Mouse (Mus musculus) mesoderm, embryonic 11.5 days (tissue): ENCODE measurements at regions not wholly inside any gene's neighbourhood (a gene's known extent, or its start where the extent isn't known, plus 50 kb on each side); places are given as distances from the start of the nearest gene placed in this dataset.
"Not testable (repeated sequence)": the region's sequence is repeated elsewhere in the genome, so short reads cannot be mapped to it uniquely, and the experiment has no call there.

Experiments
- DNase-seq: peaks from one replicate; pipeline ENCODE4 v3.0.0-alpha.2; 2012; ENCODE audit warnings: low read depth, low spot score

DNA sequence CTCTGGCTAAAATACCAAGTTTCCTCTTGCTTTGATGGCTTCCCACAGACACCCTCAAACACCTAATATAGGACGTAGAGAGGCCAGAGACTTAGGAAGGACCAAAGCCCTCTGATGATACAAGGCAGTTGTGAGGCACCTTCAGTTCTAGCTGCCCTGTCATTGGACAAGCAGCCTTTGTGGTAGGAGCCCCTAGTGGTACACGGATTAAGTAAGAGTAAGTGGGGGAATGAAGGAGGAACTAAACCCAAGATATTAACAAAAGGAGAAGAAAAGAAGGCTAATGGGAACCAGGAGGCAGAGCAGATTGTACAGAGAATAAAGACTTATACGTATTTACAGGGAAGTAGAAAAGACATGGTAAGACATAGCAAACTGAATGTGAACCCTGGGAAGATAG lies 352.3 kb upstream of the Tmco5 start:
- not testable (repeated sequence) for DNase-seq

DNA sequence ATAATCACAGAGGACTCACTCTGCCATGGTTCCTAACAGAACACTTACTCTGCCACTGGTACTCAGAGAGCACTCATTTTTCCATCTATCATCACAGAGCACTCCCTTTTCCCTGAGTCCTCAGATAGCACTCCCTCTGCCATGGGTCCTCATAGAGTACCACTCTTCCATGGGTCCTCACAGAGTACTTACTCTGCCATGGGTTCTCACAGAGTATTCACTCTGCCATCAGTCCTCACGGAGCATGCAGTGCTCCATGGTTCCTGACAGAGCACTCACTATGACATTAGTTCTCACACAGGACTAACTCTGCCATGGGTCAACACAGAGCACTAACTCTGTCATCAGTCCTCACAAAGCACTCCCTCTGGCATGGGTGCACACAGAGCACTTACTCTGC lies 342.0 kb upstream of the Tmco5 start:
- no peak for DNase-seq

- DNase-seq = no peak
These were observed 319.1 kb upstream of the Tmco5 start for GRCm38 (mm10) chr2:116559350-116559749.

- no peak for DNase-seq
These were observed 294.5 kb upstream of the Tmco5 start for GRCm38 (mm10) chr2:116583989-116584388.

DNA sequence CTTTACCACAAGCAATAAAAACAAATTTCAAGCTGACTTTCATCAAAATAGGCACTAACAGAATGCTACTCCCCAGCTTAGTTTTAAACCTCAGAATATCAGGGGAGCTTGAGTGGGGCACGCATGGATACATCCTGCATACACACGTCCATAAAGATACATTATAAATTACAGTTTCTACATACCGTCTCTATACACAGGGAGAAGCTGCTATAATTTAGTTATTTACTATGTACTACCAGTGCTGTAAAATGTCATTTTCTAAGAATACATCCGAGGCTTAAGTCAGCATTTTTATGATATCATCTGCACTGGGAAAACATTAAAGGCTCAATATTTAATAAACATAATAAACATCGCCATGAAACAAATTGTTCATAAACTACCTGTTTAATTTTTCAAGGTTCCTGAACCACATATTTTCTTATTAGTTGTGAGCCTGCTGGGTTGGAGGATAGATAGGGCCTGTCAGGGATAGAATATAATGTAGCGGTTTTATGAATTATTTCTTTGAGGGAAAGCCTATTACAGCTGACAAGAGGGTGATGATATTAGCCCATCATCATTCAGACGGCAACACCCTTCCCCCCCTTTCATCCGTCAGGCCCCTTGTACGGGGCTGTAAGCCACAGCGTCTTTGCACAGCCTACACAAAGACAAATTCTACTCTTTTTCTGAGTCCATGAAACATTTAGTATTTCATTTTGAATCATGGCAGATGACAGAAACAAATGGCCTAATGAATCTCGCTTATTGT lies 292.1 kb upstream of the Tmco5 start:
- DNase-seq = no peak

GRCm38 (mm10) chr2:116605869-116606268 lies 272.6 kb upstream of the Tmco5 start:
- DNase-seq = no peak

DNA sequence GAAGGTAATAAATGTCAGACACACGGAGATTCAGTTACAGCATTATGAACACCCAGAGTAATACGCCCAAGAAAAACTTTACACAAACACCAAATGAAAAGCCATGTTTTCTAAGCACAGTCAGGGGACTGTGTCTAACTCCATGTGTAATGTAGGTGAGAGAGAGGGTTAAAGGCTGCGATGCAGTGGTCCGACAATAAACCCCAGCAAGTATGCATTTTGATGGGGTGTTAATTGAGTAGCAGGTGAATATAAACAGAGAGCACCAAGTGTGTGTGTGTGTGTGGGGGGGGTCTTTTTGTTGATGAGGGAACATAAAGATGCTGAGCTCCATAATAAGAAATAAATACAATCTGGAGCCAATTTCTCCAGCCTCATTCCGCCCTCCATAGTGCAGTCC lies 238.6 kb upstream of the Tmco5 start:
- DNase-seq = no peak

- no peak for DNase-seq
These were observed 226.4 kb upstream of the Tmco5 start for GRCm38 (mm10) chr2:116652106-116652505.

DNA sequence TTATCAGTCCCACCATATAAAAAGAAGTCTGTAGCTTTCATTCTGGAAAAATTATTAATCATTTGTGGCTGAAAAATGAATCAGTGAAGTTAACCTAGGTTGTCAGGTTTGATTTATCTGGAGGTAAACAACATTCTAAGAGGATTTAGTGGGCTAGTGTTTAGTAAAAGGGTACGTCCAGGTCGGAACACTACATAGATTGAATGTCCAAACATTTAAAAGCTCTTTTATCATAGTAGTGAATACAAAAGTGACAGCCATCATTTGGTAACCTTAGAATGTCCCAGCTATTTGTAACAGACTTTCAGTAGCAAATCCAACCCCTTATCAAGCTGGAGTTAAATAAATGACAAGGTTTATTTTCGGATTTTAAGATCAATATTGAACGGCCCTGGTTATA lies 192.7 kb upstream of the Tmco5 start:
- no peak for DNase-seq

GRCm38 (mm10) chr2:116697542-116697941 lies 180.9 kb upstream of the Tmco5 start:
- DNase-seq = no peak

GRCm38 (mm10) chr2:116704705-116705104 lies 173.8 kb upstream of the Tmco5 start:
- DNase-seq = no peak

DNA sequence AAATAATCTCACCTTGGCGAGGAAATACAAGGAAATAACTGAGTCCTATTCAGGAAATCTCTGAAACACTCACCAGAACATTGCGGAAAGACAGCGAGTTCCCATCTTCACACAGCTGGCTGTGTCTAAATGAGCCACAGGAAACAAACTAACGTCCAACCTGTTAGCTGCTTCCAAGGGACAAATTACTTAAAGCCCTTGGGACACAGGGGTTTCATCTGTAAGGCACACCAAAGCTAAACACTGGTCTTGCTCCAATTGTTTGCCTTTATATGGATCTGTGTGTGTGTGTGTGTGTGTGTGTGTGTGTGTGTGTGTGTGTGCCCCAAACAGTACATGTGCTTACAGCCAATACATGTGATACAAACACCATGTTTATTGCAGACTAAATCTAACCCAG lies 168.9 kb upstream of the Tmco5 start:
- no peak for DNase-seq

DNA sequence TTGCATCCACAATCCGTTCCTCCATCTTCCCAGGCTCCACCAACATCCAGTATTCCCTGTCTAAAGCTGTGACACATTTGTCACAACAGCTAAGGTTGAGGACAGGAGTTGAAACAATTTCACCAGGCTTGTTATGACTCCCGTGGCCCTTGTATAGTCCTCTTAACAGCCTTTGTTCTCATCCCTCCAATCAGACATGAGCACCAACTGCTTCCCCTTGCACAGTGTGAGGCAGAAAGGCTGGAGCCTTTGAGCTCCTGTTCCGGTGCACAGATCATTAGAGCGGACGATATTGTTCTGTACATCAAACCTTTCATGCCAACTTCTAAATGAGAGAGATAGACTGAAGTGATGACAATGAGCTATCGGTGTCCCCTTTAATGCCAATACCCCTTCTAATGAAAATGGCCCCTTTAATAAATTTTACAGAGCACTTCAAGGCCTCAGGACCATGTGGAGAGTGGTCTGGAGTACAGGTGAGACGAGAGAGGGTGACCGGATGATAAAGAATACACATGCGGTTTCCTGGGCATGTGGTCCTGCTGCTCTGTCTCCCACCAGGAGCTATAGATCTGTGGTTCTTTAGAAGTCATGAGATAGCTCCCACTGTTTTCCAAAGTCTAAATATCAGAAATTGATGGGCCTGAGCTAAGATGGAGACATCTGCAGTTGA lies 161.8 kb upstream of the Tmco5 start:
- DNase-seq = no peak

GRCm38 (mm10) chr2:116718637-116719036 lies 159.9 kb upstream of the Tmco5 start:
- no peak for DNase-seq

DNA sequence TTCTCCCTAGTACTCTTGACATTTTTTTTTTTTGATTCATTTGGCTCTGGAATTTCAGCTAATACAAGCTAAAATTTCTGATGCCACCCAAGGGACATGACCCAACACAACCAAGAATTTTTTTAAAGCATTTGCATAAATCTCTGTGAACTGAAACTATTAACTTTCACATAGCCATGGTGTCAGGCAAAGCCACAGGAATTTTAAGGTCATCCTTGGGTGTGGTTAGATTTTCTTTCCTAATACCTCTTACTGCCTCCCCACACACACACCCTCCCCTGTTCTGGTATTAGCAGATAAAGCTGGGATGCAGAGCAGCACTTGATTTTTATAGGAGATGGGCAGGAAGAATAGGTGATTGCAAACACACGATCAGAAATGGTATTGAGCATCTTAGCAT lies 150.9 kb upstream of the Tmco5 start:
- DNase-seq = peak; percentile 30

DNA sequence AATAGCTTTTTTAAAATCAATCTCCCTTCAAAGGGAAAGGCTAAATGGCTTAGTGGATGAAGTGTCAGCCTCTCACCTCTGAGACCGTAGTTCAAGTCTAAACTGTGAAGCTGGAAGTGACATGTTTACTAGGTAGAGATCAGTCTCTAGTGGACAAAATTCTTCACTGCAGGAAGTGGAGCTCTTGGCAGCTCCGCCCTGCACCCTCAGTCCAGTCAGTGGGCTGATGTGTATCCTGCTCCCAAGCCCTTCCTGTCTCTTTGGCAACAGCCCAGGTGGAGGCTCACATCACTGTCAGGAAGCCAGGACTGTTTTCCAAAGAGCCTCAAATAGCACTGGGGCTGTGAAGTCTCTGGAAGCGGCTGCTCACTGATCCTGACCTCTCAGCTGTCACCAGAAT lies 142.8 kb upstream of the Tmco5 start:
- peak; percentile 50 for DNase-seq

GRCm38 (mm10) chr2:116768459-116769047 lies 109.9 kb upstream of the Tmco5 start:
- DNase-seq = no peak

- DNase-seq = no peak
These were observed 109.3 kb upstream of the Tmco5 start for GRCm38 (mm10) chr2:116769186-116769585.

DNA sequence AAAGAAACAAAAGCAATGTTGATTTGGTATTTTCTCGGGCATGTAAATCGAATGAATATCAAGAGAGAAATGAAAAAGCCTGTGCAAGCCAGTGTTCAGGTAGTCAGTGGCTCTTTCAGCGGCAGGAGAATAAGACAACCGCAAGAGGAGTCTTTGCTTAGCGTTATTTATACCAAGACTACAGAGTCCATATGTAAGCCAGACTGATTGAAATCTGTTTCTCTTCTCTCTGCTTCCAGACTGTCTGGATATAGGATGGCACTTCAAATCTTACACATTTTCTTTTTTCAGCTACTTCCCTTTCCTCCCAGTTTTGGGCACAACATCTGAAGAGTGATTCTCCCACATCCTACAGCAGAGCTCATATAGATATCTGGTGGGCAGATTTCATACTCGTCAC lies 105.9 kb upstream of the Tmco5 start:
- no peak for DNase-seq

GRCm38 (mm10) chr2:116800141-116800540 lies 78.3 kb upstream of the Tmco5 start:
- DNase-seq = no peak

GRCm38 (mm10) chr2:116801578-116801977 lies 76.9 kb upstream of the Tmco5 start:
- DNase-seq = no peak

GRCm38 (mm10) chr2:116807207-116807606 lies 71.3 kb upstream of the Tmco5 start:
- DNase-seq = no peak

GRCm38 (mm10) chr2:116807636-116808035 lies 70.9 kb upstream of the Tmco5 start:
- no peak for DNase-seq
